Comparison of ENCODE assay signal across 23 mouse cellular contexts in genomic region chr15:96002958-96003601, GRCm38 (mm10).
A peak's percentile ranks its signal among the peaks of the same experiment; 100 is the strongest.
DNase-seq lines count a peak whose midpoint lies in the region; ATAC-seq and TF ChIP-seq lines count a peak whose summit lies in the region.
"Had no signal": no experiment of that assay in that cellular context is flagged by ENCODE, and none has a peak within 500 bp of the region (broad histone marks: within the 10 kb centered on the region; RNA-seq: fewer than 3 reads in every experiment).

No protein-coding gene starts in this region.

- peak; percentile 51; the same call in 1 of the 2 replicates for ATAC-seq in kidney, embryonic 16.5 days (ENCODE audit: low FRiP score, low TSS enrichment)
- no peak for ATAC-seq in midbrain, embryonic 11.5 days (ENCODE audit: low FRiP score)
- ATAC-seq in Patski = peak; percentile 95
- ATAC-seq in forebrain, embryonic 15.5 days (replicated peaks) = no peak
- ATAC-seq: forebrain, embryonic 16.5 days; hindbrain, postnatal 0 days; midbrain, embryonic 13.5 days had no signal

- TF ChIP-seq CTCF in Patski (IDR thresholded peaks at IDR 0.05) = no peak
- no peak for TF ChIP-seq CTCF in layer of hippocampus, adult 2 months (conservative IDR thresholded peaks at IDR 0.05)

- H3K4me2 ChIP-seq in kidney, embryonic 16.5 days (replicated peaks; ENCODE audit: low read depth, low read length) = no peak overlapping the region
- no peak overlapping the region for H3K4me2 ChIP-seq in midbrain, embryonic 11.5 days
- peak overlapping the region; percentile 44 for H3K4me2 ChIP-seq in myocyte (ENCODE audit: low read depth)
- H3K4me2 ChIP-seq in forebrain, embryonic 15.5 days (replicated peaks) = no peak overlapping the region
- H3K4me2 ChIP-seq: midbrain, embryonic 13.5 days; neural tube, embryonic 13.5 days had no signal

- H3ac ChIP-seq in myocyte (ENCODE audit: control insufficient read depth, insufficient read length) = no peak overlapping the region

- TF ChIP-seq POLR2A in myocyte (IDR thresholded peaks at IDR 0.05; ENCODE audit: insufficient read length, low read depth) = no peak

- no peaks in the 10 kb centered on the region for H3K79me2 ChIP-seq in myocyte (ENCODE audit: control insufficient read depth, insufficient read depth)

- 0 out of 2 replicates have a peak overlapping the region, but pooled peaks have one; percentile 13 for H3K27ac ChIP-seq in kidney, embryonic 16.5 days (ENCODE audit: low read length)
- no peak overlapping the region for H3K27ac ChIP-seq in midbrain, embryonic 11.5 days (ENCODE audit: low read depth, low read length)
- no peak overlapping the region for H3K27ac ChIP-seq in midbrain, embryonic 10.5 days (replicated peaks)
- H3K27ac ChIP-seq in layer of hippocampus, adult 2 months = no peak overlapping the region
- H3K27ac ChIP-seq in forebrain, embryonic 15.5 days (replicated peaks) = no peak overlapping the region
- H3K27ac ChIP-seq: heart, embryonic 10.5 days; hindbrain, embryonic 10.5 days; hindbrain, postnatal 0 days; liver, embryonic 14.5 days; macrophage; midbrain, embryonic 13.5 days; neural tube, embryonic 13.5 days had no signal

- H3K9me3 ChIP-seq in kidney, embryonic 16.5 days (ENCODE audit: low read length) = no peaks in the 10 kb centered on the region
- no peaks in the 10 kb centered on the region for H3K9me3 ChIP-seq in midbrain, embryonic 11.5 days (ENCODE audit: control insufficient read depth, low read length)
- no peaks in the 10 kb centered on the region for H3K9me3 ChIP-seq in midbrain, embryonic 10.5 days (replicated peaks)
- no peaks in the 10 kb centered on the region for H3K9me3 ChIP-seq in forebrain, embryonic 15.5 days
- H3K9me3 ChIP-seq: heart, embryonic 10.5 days; hindbrain, embryonic 10.5 days; midbrain, embryonic 13.5 days had no signal

- peaks cover 6% of the 10 kb centered on the region; the same call in 1 of the 2 replicates for H3K4me1 ChIP-seq in kidney, embryonic 16.5 days (ENCODE audit: insufficient read depth, low read length)
- H3K4me1 ChIP-seq in midbrain, embryonic 11.5 days (ENCODE audit: control insufficient read depth, insufficient read depth, low read length) = no peaks in the 10 kb centered on the region
- H3K4me1 ChIP-seq in midbrain, embryonic 10.5 days = no peaks in the 10 kb centered on the region
- H3K4me1 ChIP-seq in forebrain, embryonic 15.5 days = no peaks in the 10 kb centered on the region
- H3K4me1 ChIP-seq: hindbrain, embryonic 10.5 days; midbrain, embryonic 13.5 days; neural tube, embryonic 13.5 days had no signal

- no peaks in the 10 kb centered on the region for H3K36me3 ChIP-seq in kidney, embryonic 16.5 days (ENCODE audit: insufficient read depth, low read length)
- no peaks in the 10 kb centered on the region for H3K36me3 ChIP-seq in midbrain, embryonic 11.5 days (ENCODE audit: control insufficient read depth, insufficient read depth, low read length)
- H3K36me3 ChIP-seq in midbrain, embryonic 10.5 days = no peaks in the 10 kb centered on the region
- H3K36me3 ChIP-seq in myocyte (ENCODE audit: control insufficient read depth, insufficient read depth) = no peaks in the 10 kb centered on the region
- H3K36me3 ChIP-seq in forebrain, embryonic 15.5 days = no peaks in the 10 kb centered on the region
- H3K36me3 ChIP-seq: G1E; heart, embryonic 10.5 days; hindbrain, embryonic 10.5 days; midbrain, embryonic 13.5 days; neural tube, embryonic 13.5 days had no signal

- 48% methylated on average over 6 of the region's 6 CpGs for WGBS in kidney, embryonic 16.5 days
- WGBS in midbrain, embryonic 11.5 days = 85% methylated on average over 6 of the region's 6 CpGs
- 85% methylated on average over 6 of the region's 6 CpGs for WGBS in midbrain, embryonic 10.5 days
- WGBS in forebrain, embryonic 15.5 days = 88% methylated on average over 6 of the region's 6 CpGs

- H3K4me3 ChIP-seq in kidney, embryonic 16.5 days (ENCODE audit: low read length) = no peak overlapping the region
- no peak overlapping the region for H3K4me3 ChIP-seq in midbrain, embryonic 11.5 days (ENCODE audit: low read depth, low read length)
- no peak overlapping the region for H3K4me3 ChIP-seq in midbrain, embryonic 10.5 days
- H3K4me3 ChIP-seq in myocyte = no peak overlapping the region
- H3K4me3 ChIP-seq in layer of hippocampus, adult 2 months = no peak overlapping the region
- H3K4me3 ChIP-seq in forebrain, embryonic 15.5 days = no peak overlapping the region
- H3K4me3 ChIP-seq: heart, embryonic 10.5 days; hindbrain, embryonic 10.5 days; midbrain, embryonic 13.5 days; neural tube, embryonic 13.5 days had no signal

- DNase-seq in kidney, adult 11 months = no peak
- DNase-seq in midbrain, embryonic 11.5 days (ENCODE audit: low spot score, missing footprints) = peak; percentile 70
- no peak for DNase-seq in midbrain, embryonic 10.5 days (ENCODE audit: low spot score)
- peak; percentile 20 for DNase-seq in Patski (ENCODE audit: low read depth, low spot score)
- no peak for DNase-seq in layer of hippocampus, adult 2 months (ENCODE audit: low spot score in 2 of 2)
- DNase-seq: adrenal gland, postnatal 36 days; cerebellum, adult 18-20 months; cerebellum, postnatal 36 days; gastrocnemius, postnatal 25 days; spleen, adult 18-20 months; thymus, adult 2 months had no signal

- CTCF ChIA-PET in Patski (lab: Charles Lee) = no interaction called here

- in situ Hi-C loops in Patski (cut with MboI; ENCODE audit: low pct_unique_long_range_greater_than_20kb) = no loop called here

- H3K9ac ChIP-seq in kidney, embryonic 16.5 days (replicated peaks; ENCODE audit: low read length) = no peak overlapping the region
- H3K9ac ChIP-seq in midbrain, embryonic 11.5 days (ENCODE audit: low read length) = no peak overlapping the region
- no peak overlapping the region for H3K9ac ChIP-seq in forebrain, embryonic 15.5 days (replicated peaks)
- H3K9ac ChIP-seq: liver, embryonic 14.5 days; midbrain, embryonic 13.5 days; neural tube, embryonic 13.5 days had no signal

- POLR2A ChIA-PET in Patski (lab: Charles Lee) = no interaction called here

- H3K27me3 ChIP-seq in kidney, embryonic 16.5 days (ENCODE audit: insufficient read depth, low read length) = no peaks in the 10 kb centered on the region
- H3K27me3 ChIP-seq in midbrain, embryonic 11.5 days (ENCODE audit: control insufficient read depth, insufficient read depth, low read length) = no peaks in the 10 kb centered on the region
- H3K27me3 ChIP-seq in midbrain, embryonic 10.5 days (ENCODE audit: low read depth, poor library complexity, severe bottlenecking) = no peaks in the 10 kb centered on the region
- H3K27me3 ChIP-seq in Patski (no peaks in the 10 kb centered on the region), myocyte (ENCODE audit: control insufficient read depth, insufficient read depth, insufficient read length) (no peaks in the 10 kb centered on the region)
- H3K27me3 ChIP-seq in forebrain, embryonic 15.5 days = no peaks in the 10 kb centered on the region
- H3K27me3 ChIP-seq: midbrain, embryonic 13.5 days; neural tube, embryonic 13.5 days had no signal

TF ChIP-seq in myocyte, 11 proteins besides CTCF, POLR2A, EP300 and RAD21:
- TF ChIP-seq USF1 (IDR thresholded peaks at IDR 0.05; ENCODE audit: low read depth) (peak; percentile 3), REST (IDR thresholded peaks at IDR 0.05; ENCODE audit: insufficient read depth, insufficient read length) (no peak)

Comparison
In these comparisons a context has a peak if more than half of its experiments do, and no peak if none do; other contexts are left out.
1. DNase-seq: peak in midbrain, embryonic 11.5 days (single experiment) and Patski (single experiment); none in kidney, adult 11 months (single experiment), midbrain, embryonic 10.5 days (single experiment) and layer of hippocampus, adult 2 months (0 of 2).
2. ATAC-seq: peak in kidney, embryonic 16.5 days (single experiment) and Patski (single experiment); none in midbrain, embryonic 11.5 days (single experiment) and forebrain, embryonic 15.5 days (single experiment).